Mouse (Mus musculus): Measurements from ENCODE around the gene Plekhm3. TPM values are rescaled to one million over a fixed set of nuclear protein-coding genes. Genes with fewer than 3 reads are reported as not detected.
"Not testable (repeated sequence)": the region's sequence is repeated elsewhere in the genome, so short reads cannot be mapped to it uniquely, and the experiment has no call there.

Gene Plekhm3
- polyA plus RNA-seq, 1 experiment from 2014 or later = 9.4 TPM

DNA sequence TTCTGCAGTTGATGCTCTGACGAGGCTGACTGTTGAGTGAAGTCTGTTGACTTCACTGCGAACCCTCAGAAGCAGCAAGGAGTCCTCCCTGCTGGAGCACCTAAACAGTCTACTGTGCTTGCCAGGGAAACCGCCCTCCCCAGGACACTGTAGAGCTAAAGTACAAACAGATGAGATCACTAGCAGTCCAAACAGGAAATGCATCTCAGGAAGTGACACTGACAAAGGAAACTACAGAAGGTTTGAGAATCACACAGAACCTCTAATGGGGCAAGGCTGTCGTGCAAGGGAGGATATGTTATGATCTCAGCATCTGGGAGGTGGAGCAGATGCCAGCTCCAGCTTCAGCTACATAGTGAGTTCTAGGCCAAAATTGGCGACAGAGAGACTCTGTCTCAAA, 14.1 kb upstream of the Plekhm3 start:
- Histone ChIP-seq H3K36me3 (ENCODE audit: control insufficient read depth, insufficient read depth, low read length) (no peaks in the 10 kb centered on the region), H3K9ac (ENCODE audit: low read depth, low read length) (no peak overlapping the region), H3K27me3 (replicated peaks; ENCODE audit: control insufficient read depth, insufficient read depth, low read length) (no peaks in the 10 kb centered on the region), H3K27ac (ENCODE audit: low read depth, low read length) (no peak overlapping the region), H3K4me3 (ENCODE audit: low read length) (no peak overlapping the region), H3K9me3 (ENCODE audit: control insufficient read depth, low read length) (no peaks in the 10 kb centered on the region), H3K4me1 (ENCODE audit: control insufficient read depth, insufficient read depth, low read depth, low read length) (no peaks in the 10 kb centered on the region), H3K4me2 (ENCODE audit: low read length) (no peak overlapping the region)
- WGBS = 80% methylated on average over 5 of the region's 5 CpGs
- ATAC-seq = no peak

DNA sequence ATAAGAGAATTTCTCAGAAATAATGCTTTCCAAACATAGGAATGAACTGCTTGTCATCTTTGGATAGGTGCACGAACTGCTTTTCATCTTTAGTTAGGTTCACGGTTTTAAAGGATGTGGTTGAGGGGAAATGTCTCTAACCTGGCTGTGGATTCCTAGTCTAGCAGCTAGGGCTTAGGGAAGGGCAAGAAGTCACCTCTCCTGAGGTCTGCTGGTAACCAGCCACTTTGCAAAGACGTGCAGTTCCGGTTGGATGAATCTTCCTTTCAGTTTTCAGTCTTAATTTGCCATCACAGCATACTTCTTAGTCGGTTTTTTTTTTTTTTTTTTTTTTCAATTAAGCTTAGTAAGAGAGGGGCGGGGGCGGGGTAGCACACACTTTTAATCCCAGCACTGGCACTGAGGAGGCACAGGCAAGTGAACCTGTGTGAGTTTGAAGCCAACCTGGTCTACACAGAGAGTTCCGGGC, 431 bp upstream of the Plekhm3 start:
- H3K9me3 ChIP-seq (ENCODE audit: control insufficient read depth, low read length) = 0 out of 2 replicates have a peak, but pooled peaks cover 3% of the 10 kb centered on the region
- ATAC-seq = peak; percentile 73
- peak overlapping the region; percentile 85 for H3K27ac ChIP-seq (ENCODE audit: low read depth, low read length)
- 45% methylated on average over 8 of the region's 8 CpGs for WGBS
- peak overlapping the region; percentile 92 for H3K9ac ChIP-seq (ENCODE audit: low read depth, low read length)
- H3K4me1 ChIP-seq (ENCODE audit: control insufficient read depth, insufficient read depth, low read depth, low read length) = peaks cover 4% of the 10 kb centered on the region; the same call in 1 of the 2 replicates
- peak overlapping the region; percentile 76 for H3K4me2 ChIP-seq (ENCODE audit: low read length)
- no peaks in the 10 kb centered on the region for H3K36me3 ChIP-seq (ENCODE audit: control insufficient read depth, insufficient read depth, low read length)
- peak overlapping the region; percentile 80 for H3K4me3 ChIP-seq (ENCODE audit: low read length)
- H3K27me3 ChIP-seq (replicated peaks; ENCODE audit: control insufficient read depth, insufficient read depth, low read length) = no peaks in the 10 kb centered on the region

DNA sequence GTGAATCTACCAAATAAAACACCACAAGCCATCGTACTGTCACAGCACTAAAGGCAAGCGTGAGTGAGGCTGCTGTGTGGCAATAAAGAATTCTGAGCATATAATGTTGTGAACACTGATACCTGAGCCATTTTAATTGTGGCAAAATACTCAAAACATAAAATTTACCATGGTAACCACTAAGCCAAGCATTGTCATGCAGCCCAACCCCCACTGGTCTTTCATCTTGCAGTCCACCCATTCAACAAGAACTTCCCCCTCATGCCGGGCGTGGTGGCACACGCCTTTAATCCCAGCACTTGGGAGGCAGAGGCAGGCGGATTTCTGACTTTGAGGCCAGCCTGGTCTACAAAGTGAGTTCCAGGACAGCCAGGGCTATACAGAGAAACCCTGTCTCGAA, 1.8 kb downstream of the Plekhm3 start:
- not testable (repeated sequence) for H3K9me3 ChIP-seq (ENCODE audit: control insufficient read depth, low read length); H3K36me3 ChIP-seq (ENCODE audit: control insufficient read depth, insufficient read depth, low read length); H3K27me3 ChIP-seq (replicated peaks; ENCODE audit: control insufficient read depth, insufficient read depth, low read length); H3K27ac ChIP-seq (ENCODE audit: low read depth, low read length); ATAC-seq; H3K4me3 ChIP-seq (ENCODE audit: low read length); H3K4me1 ChIP-seq (ENCODE audit: control insufficient read depth, insufficient read depth, low read depth, low read length); H3K4me2 ChIP-seq (ENCODE audit: low read length); H3K9ac ChIP-seq (ENCODE audit: low read depth, low read length)
- WGBS = 85% methylated on average over 7 of the region's 7 CpGs

DNA sequence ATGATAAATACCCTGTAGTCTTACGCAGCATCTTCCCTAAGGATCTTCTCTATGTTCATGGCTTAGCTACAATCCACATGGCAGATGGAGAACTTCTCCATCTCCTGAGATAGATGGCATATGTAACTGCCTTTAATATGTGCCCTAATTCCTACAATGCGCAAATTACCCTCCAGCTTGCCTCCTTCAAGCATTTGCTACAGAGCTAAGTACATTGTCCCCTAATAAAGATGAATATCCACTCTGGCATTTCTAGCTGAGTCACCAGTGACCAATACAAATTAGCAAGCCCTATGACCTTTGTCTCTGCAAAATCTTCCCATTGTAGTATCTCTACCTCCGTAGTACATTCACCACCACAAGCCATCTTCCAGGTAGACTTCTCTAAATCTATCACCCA, 6.4 kb downstream of the Plekhm3 start:
- no peak overlapping the region for H3K4me3 ChIP-seq (ENCODE audit: low read length)
- H3K4me1 ChIP-seq (ENCODE audit: control insufficient read depth, insufficient read depth, low read depth, low read length) = no peaks in the 10 kb centered on the region
- ATAC-seq = no peak
- H3K27ac ChIP-seq (ENCODE audit: low read depth, low read length) = no peak overlapping the region
- H3K36me3 ChIP-seq (ENCODE audit: control insufficient read depth, insufficient read depth, low read length) = no peaks in the 10 kb centered on the region
- no peaks in the 10 kb centered on the region for H3K27me3 ChIP-seq (replicated peaks; ENCODE audit: control insufficient read depth, insufficient read depth, low read length)
- no peak overlapping the region for H3K4me2 ChIP-seq (ENCODE audit: low read length)
- H3K9ac ChIP-seq (ENCODE audit: low read depth, low read length) = no peak overlapping the region
- H3K9me3 ChIP-seq (ENCODE audit: control insufficient read depth, low read length) = no peaks in the 10 kb centered on the region
- WGBS = 95% methylated on average over 3 of the region's 3 CpGs

DNA sequence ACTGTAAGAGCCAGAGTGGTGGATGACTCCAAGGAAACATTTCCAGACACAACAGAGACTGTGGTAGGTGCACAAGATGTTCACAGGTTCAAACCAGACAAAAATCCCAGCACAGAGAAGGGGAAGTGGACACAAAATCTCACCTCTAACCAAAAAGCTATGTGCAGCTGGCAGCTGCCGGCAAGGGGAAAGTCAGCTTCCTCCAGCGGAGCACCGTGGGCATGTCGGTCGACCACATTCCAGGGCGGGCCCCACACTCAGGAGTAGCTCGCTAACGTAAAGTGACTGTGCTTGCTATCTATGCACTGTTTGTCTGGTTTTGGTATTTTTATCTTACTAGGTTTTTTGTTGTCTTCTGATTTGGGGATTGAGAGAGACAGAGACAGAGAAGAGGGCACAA, 7.2 kb downstream of the Plekhm3 start:
- Histone ChIP-seq H3K4me2 (ENCODE audit: low read length) (no peak overlapping the region), H3K36me3 (ENCODE audit: control insufficient read depth, insufficient read depth, low read length) (no peaks in the 10 kb centered on the region)
- 91% methylated on average over 8 of the region's 8 CpGs for WGBS

DNA sequence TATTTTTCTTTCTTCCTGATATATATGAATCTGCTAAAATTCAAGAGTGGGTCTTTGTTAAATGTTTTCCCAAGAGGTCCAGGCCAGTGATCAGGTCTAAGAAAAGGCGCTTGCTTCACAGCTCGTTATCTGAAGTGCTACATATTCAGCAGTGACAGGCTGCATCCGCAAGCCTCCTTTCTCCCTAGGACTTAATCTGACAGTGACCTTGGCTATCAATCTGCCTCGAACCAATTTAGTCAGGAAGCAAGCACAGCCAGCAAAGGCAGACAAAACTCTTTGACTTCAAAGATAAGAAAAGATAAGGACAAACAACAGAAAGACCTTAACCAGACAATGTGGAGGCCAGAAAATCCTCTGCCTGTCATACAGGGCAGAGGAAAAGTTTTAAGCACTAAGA, 10.5 kb downstream of the Plekhm3 start:
- H3K9ac ChIP-seq (ENCODE audit: low read depth, low read length) = no peak overlapping the region

More for the DNA sequence above, 7.2 kb downstream of the Plekhm3 start:
- no peak for ATAC-seq
- H3K4me3 ChIP-seq (ENCODE audit: low read length) = no peak overlapping the region
- no peaks in the 10 kb centered on the region for H3K27me3 ChIP-seq (replicated peaks; ENCODE audit: control insufficient read depth, insufficient read depth, low read length)
- H3K9me3 ChIP-seq (ENCODE audit: control insufficient read depth, low read length) = no peaks in the 10 kb centered on the region
- no peaks in the 10 kb centered on the region for H3K4me1 ChIP-seq (ENCODE audit: control insufficient read depth, insufficient read depth, low read depth, low read length)
- H3K9ac ChIP-seq (ENCODE audit: low read depth, low read length) = no peak overlapping the region
- no peak overlapping the region for H3K27ac ChIP-seq (ENCODE audit: low read depth, low read length)

DNA sequence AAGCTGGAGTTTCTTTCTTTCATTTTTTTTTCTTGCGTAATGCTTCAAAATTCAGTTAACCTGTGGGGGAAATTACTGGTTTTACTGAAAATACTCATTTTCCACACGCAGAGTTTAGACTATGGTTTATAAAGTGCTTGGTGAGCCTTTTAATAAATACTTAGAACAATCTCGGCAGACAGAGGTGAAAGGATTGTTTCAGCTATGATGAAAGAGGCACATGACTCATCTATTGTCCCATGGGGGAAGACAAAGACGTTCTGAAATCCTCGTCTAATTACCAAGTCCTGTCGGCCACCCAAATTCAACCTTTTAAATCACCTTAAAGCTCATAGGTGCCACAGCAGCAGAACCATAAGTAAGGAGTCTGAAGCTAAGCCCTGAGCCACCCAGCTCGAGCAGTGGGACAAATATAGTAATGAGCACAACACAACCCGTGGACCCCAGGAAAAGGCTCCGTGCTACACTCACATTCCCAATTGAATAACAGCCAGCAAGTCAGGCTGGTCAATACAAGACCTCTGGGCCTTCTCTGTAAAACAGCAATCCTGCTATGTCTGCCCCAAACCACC, 11.3 kb downstream of the Plekhm3 start:
- Histone ChIP-seq H3K4me1 (ENCODE audit: control insufficient read depth, insufficient read depth, low read depth, low read length) (no peaks in the 10 kb centered on the region), H3K4me3 (ENCODE audit: low read length) (no peak overlapping the region), H3K36me3 (ENCODE audit: control insufficient read depth, insufficient read depth, low read length) (no peaks in the 10 kb centered on the region), H3K9me3 (ENCODE audit: control insufficient read depth, low read length) (no peaks in the 10 kb centered on the region; the same call in 1 of the 2 replicates), H3K27me3 (replicated peaks; ENCODE audit: control insufficient read depth, insufficient read depth, low read length) (no peaks in the 10 kb centered on the region), H3K27ac (ENCODE audit: low read depth, low read length) (no peak overlapping the region), H3K4me2 (ENCODE audit: low read length) (no peak overlapping the region), H3K9ac (ENCODE audit: low read depth, low read length) (no peak overlapping the region)
- whole genome bisulfite sequencing = 63% methylated on average over 9 of the region's 9 CpGs
- no peak for ATAC-seq

More for the DNA sequence above, 10.5 kb downstream of the Plekhm3 start:
- Histone ChIP-seq H3K27me3 (replicated peaks; ENCODE audit: control insufficient read depth, insufficient read depth, low read length) (no peaks in the 10 kb centered on the region), H3K27ac (ENCODE audit: low read depth, low read length) (no peak overlapping the region), H3K9me3 (ENCODE audit: control insufficient read depth, low read length) (no peaks in the 10 kb centered on the region; the same call in 1 of the 2 replicates), H3K4me2 (ENCODE audit: low read length) (no peak overlapping the region), H3K4me3 (ENCODE audit: low read length) (no peak overlapping the region), H3K4me1 (ENCODE audit: control insufficient read depth, insufficient read depth, low read depth, low read length) (no peaks in the 10 kb centered on the region), H3K36me3 (ENCODE audit: control insufficient read depth, insufficient read depth, low read length) (no peaks in the 10 kb centered on the region)
- ATAC-seq = no peak
- WGBS = 48% methylated on average over 4 of the region's 4 CpGs

DNA sequence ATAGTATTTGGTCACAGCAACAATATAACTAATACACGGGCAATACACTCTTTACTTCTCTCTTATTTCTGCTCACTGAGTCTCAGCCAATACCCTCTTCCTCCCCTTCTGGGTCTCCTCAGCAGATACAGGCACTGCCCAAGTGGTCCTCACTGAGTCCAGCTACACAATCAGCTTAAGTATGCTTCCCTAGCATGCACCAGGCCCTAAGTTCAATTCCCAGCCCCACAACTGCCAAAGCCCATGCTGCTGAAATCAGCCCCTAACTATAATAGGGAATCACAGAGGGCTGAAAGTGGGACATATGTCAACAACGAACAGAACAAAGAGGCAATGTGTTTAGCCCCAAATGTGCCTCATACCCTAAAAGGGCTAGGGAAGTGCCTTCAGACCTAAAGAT, 11.9 kb downstream of the Plekhm3 start:
- Histone ChIP-seq H3K27me3 (replicated peaks; ENCODE audit: control insufficient read depth, insufficient read depth, low read length) (no peaks in the 10 kb centered on the region), H3K9me3 (ENCODE audit: control insufficient read depth, low read length) (no peaks in the 10 kb centered on the region; the same call in 1 of the 2 replicates), H3K4me3 (ENCODE audit: low read length) (no peak overlapping the region), H3K4me2 (ENCODE audit: low read length) (no peak overlapping the region), H3K9ac (ENCODE audit: low read depth, low read length) (no peak overlapping the region), H3K27ac (ENCODE audit: low read depth, low read length) (no peak overlapping the region), H3K4me1 (ENCODE audit: control insufficient read depth, insufficient read depth, low read depth, low read length) (no peaks in the 10 kb centered on the region), H3K36me3 (ENCODE audit: control insufficient read depth, insufficient read depth, low read length) (no peaks in the 10 kb centered on the region)
- no peak for ATAC-seq
- 92% methylated on average over 2 of the region's 2 CpGs for WGBS

DNA sequence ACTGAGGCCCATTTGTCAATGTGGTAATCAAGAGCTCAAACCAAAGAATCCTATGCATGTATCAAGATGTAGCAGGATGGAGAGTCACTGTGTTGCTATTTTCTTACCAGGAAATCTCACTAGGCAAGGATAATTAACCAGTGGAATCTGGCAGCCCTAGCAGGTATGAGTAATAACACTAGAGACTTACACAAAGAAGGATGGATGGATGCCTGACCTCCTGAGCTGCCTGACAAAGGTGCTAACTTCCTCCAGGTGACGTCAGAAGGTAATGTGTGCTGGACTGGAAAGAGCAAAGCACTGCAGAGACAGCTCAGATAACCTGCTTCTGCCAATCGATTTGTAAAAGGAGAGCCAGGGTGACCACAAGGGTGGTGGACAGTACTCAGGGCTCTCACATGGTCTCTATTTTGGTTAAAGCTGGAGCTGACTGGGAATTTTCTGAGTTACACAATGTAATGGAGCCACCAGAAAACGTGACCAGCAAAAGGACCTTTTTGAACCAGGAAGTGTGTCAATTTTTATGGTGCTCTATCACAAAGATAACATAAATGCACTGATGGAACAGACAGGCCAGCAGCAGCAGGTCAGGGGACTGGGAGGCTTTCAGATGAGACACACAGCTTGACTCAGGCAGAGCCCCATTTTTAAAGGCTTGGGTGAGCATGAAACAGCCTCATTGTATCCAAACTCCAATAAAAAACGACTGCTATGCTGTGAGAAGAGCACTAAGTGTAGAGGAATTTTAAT, 14.4 kb downstream of the Plekhm3 start:
- H3K4me1 ChIP-seq (ENCODE audit: control insufficient read depth, insufficient read depth, low read depth, low read length) = no peaks in the 10 kb centered on the region
- no peak overlapping the region for H3K9ac ChIP-seq (ENCODE audit: low read depth, low read length)
- peaks cover 7% of the 10 kb centered on the region; the same call in 1 of the 2 replicates for H3K36me3 ChIP-seq (ENCODE audit: control insufficient read depth, insufficient read depth, low read length)
- no peak overlapping the region for H3K27ac ChIP-seq (ENCODE audit: low read depth, low read length)
- no peaks in the 10 kb centered on the region; the same call in 1 of the 2 replicates for H3K9me3 ChIP-seq (ENCODE audit: control insufficient read depth, low read length)
- 75% methylated on average over 4 of the region's 4 CpGs for WGBS
- no peak overlapping the region for H3K4me3 ChIP-seq (ENCODE audit: low read length)
- no peak for ATAC-seq
- H3K4me2 ChIP-seq (ENCODE audit: low read length) = no peak overlapping the region
- H3K27me3 ChIP-seq (replicated peaks; ENCODE audit: control insufficient read depth, insufficient read depth, low read length) = no peaks in the 10 kb centered on the region

Data from hindbrain, embryonic 16.5 days (tissue).